Mouse (Mus musculus): ENCODE results near the gene Plaur. TPM values are rescaled to one million over a fixed set of nuclear protein-coding genes. Genes with fewer than 3 reads are reported as not detected.
"Not testable (repeated sequence)": the region's sequence is repeated elsewhere in the genome, so short reads cannot be mapped to it uniquely, and the experiment has no call there.

The Plaur gene
- total RNA-seq, 4 experiments from 2014 or later, result 1.7 to 9.2 (median 2.6) TPM

- DNase-seq (ENCODE audit: low spot score), result no peak
Observed at GRCm38 (mm10) chr7:24478911-24479310, 16.6 kb downstream of the Plaur start.

GRCm38 (mm10) chr7:24479685-24480084 lies 17.4 kb downstream of the Plaur start:
- DNase-seq (ENCODE audit: low spot score), result no peak

GRCm38 (mm10) chr7:24480121-24480941 lies 18.0 kb downstream of the Plaur start:
- DNase-seq (ENCODE audit: low spot score), result peak; percentile 21

GRCm38 (mm10) chr7:24480986-24481473 lies 18.7 kb downstream of the Plaur start:
- DNase-seq (ENCODE audit: low spot score), result no peak

- peak; percentile 63 for DNase-seq (ENCODE audit: low spot score)
Observed at GRCm38 (mm10) chr7:24481474-24482207, 19.4 kb downstream of the Plaur start, which contains the start of gene Cadm4. TSS of gene Cadm4 (plus strand) at chr7:24482023.

GRCm38 (mm10) chr7:24482208-24483020 lies 20.1 kb downstream of the Plaur start:
- no peak for DNase-seq (ENCODE audit: low spot score)

- DNase-seq (ENCODE audit: low spot score), result not testable (repeated sequence)
Observed at GRCm38 (mm10) chr7:24483291-24483690, 21.0 kb downstream of the Plaur start.

GRCm38 (mm10) chr7:24485481-24485880 lies 23.2 kb downstream of the Plaur start:
- DNase-seq (ENCODE audit: low spot score), result no peak

- no peak for DNase-seq (ENCODE audit: low spot score)
Observed at GRCm38 (mm10) chr7:24486654-24487130, 24.4 kb downstream of the Plaur start.

- no peak for DNase-seq (ENCODE audit: low spot score)
Observed at GRCm38 (mm10) chr7:24487403-24487802, 25.1 kb downstream of the Plaur start.

GRCm38 (mm10) chr7:24488303-24488702 lies 26.0 kb downstream of the Plaur start:
- DNase-seq (ENCODE audit: low spot score), result no peak

- no peak for DNase-seq (ENCODE audit: low spot score)
Observed at GRCm38 (mm10) chr7:24499856-24500577, 37.7 kb downstream of the Plaur start.

GRCm38 (mm10) chr7:24500929-24501328 lies 38.6 kb downstream of the Plaur start:
- no peak for DNase-seq (ENCODE audit: low spot score)

- no peak for DNase-seq (ENCODE audit: low spot score)
Observed at GRCm38 (mm10) chr7:24501492-24501891, 39.2 kb downstream of the Plaur start.

GRCm38 (mm10) chr7:24504004-24504403 lies 41.7 kb downstream of the Plaur start:
- no peak for DNase-seq (ENCODE audit: low spot score)

GRCm38 (mm10) chr7:24504868-24505267 lies 42.6 kb downstream of the Plaur start:
- DNase-seq (ENCODE audit: low spot score), result no peak

- DNase-seq (ENCODE audit: low spot score), result no peak
Observed at GRCm38 (mm10) chr7:24505447-24506064, 43.3 kb downstream of the Plaur start.

GRCm38 (mm10) chr7:24506065-24506459 lies 43.8 kb downstream of the Plaur start:
- DNase-seq (ENCODE audit: low spot score), result peak; percentile 31

- DNase-seq (ENCODE audit: low spot score), result peak; percentile 32
Observed at GRCm38 (mm10) chr7:24506476-24506837, 44.2 kb downstream of the Plaur start.

All from heart, adult 8-10 months (tissue).